Mouse (Mus musculus): ENCODE data around the gene Hist1h1e. TPM values are rescaled to one million over a fixed set of nuclear protein-coding genes. Genes with fewer than 3 reads are reported as not detected.
A peak's percentile ranks its signal among the peaks of the same experiment; 100 is the strongest.
"Not testable (repeated sequence)": the region's sequence is repeated elsewhere in the genome, so short reads cannot be mapped to it uniquely, and the experiment has no call there.

The Hist1h1e gene
- polyA plus RNA-seq, 1 experiment = 54.3 TPM

DNA sequence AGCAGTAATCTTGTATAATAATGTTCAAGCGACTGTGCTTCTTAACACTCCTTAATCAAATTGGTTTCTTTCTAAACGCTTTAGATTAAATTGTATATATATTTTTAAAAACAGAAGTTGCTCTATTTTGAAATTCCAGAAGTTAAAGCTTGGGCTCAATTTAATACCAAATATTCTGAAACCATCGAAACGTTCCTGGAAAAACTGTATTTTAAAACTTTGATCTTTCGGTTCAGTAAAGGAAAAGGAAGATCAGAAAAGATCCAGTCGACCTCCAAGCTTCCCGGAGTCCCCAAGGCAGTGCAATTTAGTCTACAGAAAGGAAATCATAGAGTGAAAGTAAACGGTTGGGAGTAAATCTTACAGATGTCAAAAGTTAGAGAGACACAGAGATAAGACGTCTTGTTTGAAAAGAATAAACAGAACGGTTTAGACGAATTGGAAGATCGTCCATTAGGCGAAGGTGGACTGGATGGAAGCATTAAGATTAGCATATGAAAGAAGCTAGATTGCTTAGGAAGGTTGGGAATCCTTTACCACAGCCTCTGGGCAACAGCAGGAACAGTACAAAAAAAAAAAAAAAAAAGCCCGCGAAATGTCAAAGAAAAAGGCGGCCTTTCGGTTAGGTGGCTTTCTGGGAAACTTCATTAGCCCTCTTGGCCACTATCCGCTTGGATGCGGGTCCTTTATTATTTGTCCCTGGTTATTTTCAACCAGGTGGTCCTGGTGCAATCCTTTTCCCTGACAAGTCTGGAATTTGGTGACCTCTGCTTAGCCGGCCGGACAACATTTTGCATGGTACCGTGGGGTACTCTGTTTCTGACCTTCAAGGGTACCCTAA is 36.0 kb downstream of the Hist1h1e start:
- 3% methylated on average over 22 of the region's 22 CpGs for WGBS
- H3K4me3 ChIP-seq (replicated peaks; ENCODE audit: control insufficient read depth, low read depth, low read length) = peak overlapping the region; percentile 56
- TF ChIP-seq POLR2A (IDR thresholded peaks at IDR 0.05; ENCODE audit: borderline replicate concordance, control insufficient read depth, low read depth, low read length) (no peak), CTCF (IDR thresholded peaks at IDR 0.05; ENCODE audit: control insufficient read depth, insufficient read depth, low read length) (no peak)
- H3K4me1 ChIP-seq (ENCODE audit: control insufficient read depth, insufficient read depth, low read length) = peaks cover 3% of the 10 kb centered on the region; the same call in 1 of the 2 replicates
- peak overlapping the region; percentile 89 for H3K27ac ChIP-seq (ENCODE audit: control insufficient read depth, insufficient read depth, low read depth, low read length, poor library complexity)

DNA sequence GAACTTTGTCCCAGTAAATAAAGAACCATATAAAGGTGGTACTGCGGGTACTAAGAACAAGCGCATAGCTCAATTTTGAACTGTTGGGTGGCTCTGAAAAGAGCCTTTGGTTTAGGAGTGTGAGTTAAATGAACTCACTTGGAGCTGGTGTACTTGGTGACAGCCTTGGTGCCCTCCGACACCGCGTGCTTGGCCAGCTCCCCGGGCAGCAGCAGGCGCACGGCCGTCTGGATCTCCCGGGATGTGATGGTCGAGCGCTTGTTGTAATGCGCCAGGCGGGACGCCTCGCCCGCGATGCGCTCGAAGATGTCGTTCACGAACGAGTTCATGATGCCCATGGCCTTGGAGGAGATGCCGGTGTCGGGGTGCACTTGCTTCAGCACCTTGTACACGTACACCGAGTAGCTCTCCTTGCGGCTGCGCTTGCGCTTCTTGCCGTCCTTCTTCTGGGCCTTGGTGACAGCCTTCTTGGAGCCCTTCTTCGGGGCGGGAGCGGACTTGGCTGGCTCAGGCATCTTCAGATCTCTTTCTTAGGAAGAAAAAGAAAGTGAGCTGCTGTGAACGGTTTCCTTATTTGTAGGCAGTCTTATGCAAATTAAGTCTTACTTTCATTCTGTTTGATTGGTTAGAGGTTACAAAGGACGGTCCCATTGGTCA is 36.8 kb downstream of the Hist1h1e start:
- not testable (repeated sequence) for H3K4me1 ChIP-seq (ENCODE audit: control insufficient read depth, insufficient read depth, low read length)
- H3K4me3 ChIP-seq (replicated peaks; ENCODE audit: control insufficient read depth, low read depth, low read length) = peak overlapping the region; percentile 65
- under 1% methylated on average over 35 of the region's 36 CpGs for WGBS
- TF ChIP-seq POLR2A (IDR thresholded peaks at IDR 0.05; ENCODE audit: borderline replicate concordance, control insufficient read depth, low read depth, low read length) = peak; percentile 92
- H3K27ac ChIP-seq (ENCODE audit: control insufficient read depth, insufficient read depth, low read depth, low read length, poor library complexity) = peak overlapping the region; percentile 89

DNA sequence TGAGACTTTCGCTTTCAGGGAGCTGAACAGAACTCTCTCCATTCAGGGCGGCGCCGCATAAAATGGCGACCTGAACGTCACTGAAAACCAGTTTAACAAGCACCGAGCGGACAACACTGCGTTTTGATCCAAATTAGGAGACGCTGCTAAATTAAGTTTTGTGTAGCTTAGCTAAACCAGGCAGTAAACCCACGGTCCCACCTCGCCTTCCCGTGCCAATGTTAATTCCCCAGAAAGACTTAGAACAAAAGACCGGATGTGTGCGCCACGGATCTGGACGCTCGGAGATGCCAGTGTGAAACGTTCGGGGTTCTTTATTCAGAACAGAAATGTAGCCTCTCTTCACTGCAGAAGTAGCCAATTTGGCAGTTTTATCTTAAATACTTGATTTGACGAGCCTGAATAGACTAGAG is 37.3 kb downstream of the Hist1h1e start:
- peaks cover 3% of the 10 kb centered on the region; the same call in 1 of the 2 replicates for H3K4me1 ChIP-seq (ENCODE audit: control insufficient read depth, insufficient read depth, low read length)
- peak overlapping the region; percentile 89 for H3K27ac ChIP-seq (ENCODE audit: control insufficient read depth, insufficient read depth, low read depth, low read length, poor library complexity)
- WGBS = under 1% methylated on average over 21 of the region's 21 CpGs
- TF ChIP-seq POLR2A (IDR thresholded peaks at IDR 0.05; ENCODE audit: borderline replicate concordance, control insufficient read depth, low read depth, low read length) (0 out of 2 replicates have a peak, but pooled peaks have one; percentile 36), CTCF (IDR thresholded peaks at IDR 0.05; ENCODE audit: control insufficient read depth, insufficient read depth, low read length) (no peak)
- peak overlapping the region; percentile 65 for H3K4me3 ChIP-seq (replicated peaks; ENCODE audit: control insufficient read depth, low read depth, low read length)

DNA sequence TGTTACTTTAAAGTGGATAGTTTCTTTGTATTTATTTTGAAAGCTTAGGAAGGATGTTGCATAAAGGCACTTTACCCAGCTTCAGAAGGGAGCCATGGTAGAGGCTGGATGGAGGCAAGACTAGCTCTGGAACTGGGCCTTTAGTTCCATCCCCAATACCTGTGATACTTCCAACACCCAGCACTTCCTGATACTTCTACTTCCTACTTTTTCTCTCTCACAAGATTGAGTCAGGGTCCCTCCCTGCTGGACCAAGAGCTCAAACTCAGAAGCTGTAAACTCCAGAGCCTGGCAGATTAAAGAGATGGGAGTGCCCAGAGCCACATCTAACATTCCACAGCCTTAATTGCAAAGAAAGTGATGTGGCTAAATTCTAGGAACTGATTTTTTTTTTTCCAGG is 38.0 kb downstream of the Hist1h1e start:
- peak overlapping the region; percentile 38 for H3K4me3 ChIP-seq (replicated peaks; ENCODE audit: control insufficient read depth, low read depth, low read length)
- H3K4me1 ChIP-seq (ENCODE audit: control insufficient read depth, insufficient read depth, low read length) = peaks cover 3% of the 10 kb centered on the region; the same call in 1 of the 2 replicates
- peak overlapping the region; percentile 70 for H3K27ac ChIP-seq (ENCODE audit: control insufficient read depth, insufficient read depth, low read depth, low read length, poor library complexity)
- TF ChIP-seq POLR2A (IDR thresholded peaks at IDR 0.05; ENCODE audit: borderline replicate concordance, control insufficient read depth, low read depth, low read length) (no peak), CTCF (IDR thresholded peaks at IDR 0.05; ENCODE audit: control insufficient read depth, insufficient read depth, low read length) (no peak)

DNA sequence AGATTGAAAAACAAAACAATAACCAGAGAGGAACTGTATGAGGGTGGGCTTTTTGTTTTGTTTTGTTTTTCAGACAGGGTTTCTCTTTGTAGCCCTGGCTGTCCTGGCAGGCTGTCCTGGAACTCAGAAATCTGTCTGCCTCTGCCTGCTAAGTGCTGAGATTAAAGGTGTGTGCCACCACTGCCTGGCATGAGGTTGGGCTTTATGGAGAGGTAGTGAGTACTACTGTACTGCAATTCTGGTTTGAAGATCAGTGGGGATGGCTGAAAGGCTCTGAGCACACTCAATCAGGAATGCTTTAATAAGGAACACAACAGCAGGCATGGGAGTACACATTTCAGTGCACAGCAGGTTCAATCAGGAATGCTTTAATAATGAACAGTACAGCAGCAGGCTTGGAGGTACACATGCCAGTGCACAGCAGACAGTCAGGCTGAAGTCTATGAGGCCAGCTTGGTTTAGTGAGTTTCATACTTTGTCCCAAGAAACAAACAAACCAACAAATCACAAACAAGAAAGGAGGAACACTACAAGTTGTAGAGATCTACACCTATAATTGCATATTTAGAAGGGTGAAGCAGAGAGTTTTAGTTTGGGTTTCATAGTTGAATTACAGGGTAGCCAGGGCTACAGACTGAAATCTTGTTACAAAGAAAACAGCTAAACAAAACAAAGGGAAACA is 38.8 kb downstream of the Hist1h1e start:
- TF ChIP-seq CTCF (IDR thresholded peaks at IDR 0.05; ENCODE audit: control insufficient read depth, insufficient read depth, low read length) (no peak), POLR2A (IDR thresholded peaks at IDR 0.05; ENCODE audit: borderline replicate concordance, control insufficient read depth, low read depth, low read length) (no peak)
- H3K4me3 ChIP-seq (replicated peaks; ENCODE audit: control insufficient read depth, low read depth, low read length) = no peak overlapping the region
- H3K4me1 ChIP-seq (ENCODE audit: control insufficient read depth, insufficient read depth, low read length) = peaks cover 3% of the 10 kb centered on the region; the same call in 1 of the 2 replicates
- peak overlapping the region; percentile 67; the same call in 1 of the 2 replicates for H3K27ac ChIP-seq (ENCODE audit: control insufficient read depth, insufficient read depth, low read depth, low read length, poor library complexity)

DNA sequence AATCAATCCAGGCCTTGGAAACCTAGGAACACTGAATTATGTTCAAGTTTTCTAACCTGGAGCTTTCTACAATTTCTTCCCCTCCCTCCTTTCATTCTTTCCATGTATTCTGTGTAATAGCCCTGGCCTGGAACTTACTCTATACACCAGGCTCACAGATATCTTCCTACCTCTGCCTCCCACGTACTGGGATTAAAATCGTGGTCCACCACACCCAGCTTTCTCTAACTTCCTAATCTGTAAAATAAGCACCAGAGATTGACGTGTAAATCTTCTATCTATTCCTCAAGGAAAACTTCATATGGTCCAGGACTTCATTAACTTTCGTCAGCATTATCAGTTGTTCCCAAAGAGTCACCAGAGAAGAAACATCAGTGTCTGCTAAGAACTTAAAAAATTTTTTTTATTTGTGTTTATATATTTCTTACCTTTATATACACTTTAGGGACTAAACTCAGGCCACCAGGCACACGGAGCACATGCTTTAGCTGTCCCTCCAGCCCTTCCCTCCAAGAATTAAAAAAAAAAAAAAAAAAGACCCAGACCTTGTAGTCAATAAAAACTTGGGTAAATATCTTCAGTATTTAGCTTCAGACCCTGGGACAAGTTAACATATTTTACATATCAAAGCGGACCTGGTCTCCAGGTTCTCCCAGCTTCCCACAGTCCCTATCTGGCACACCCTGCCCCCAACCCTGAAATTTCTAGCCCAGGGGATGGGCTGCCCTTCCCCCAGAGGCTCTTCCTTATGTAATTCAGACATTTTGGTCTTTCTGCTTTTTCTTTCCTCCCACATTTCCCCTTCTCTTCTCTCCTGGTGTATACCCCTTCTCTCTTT is 39.9 kb downstream of the Hist1h1e start:
- no peak for TF ChIP-seq CTCF (IDR thresholded peaks at IDR 0.05; ENCODE audit: control insufficient read depth, insufficient read depth, low read length)
- no peak for TF ChIP-seq POLR2A (IDR thresholded peaks at IDR 0.05; ENCODE audit: borderline replicate concordance, control insufficient read depth, low read depth, low read length)
- Histone ChIP-seq H3K4me3 (replicated peaks; ENCODE audit: control insufficient read depth, low read depth, low read length) (peak overlapping the region; percentile 74), H3K4me1 (ENCODE audit: control insufficient read depth, insufficient read depth, low read length) (peaks cover 1% of the 10 kb centered on the region; the same call in 1 of the 2 replicates), H3K27ac (ENCODE audit: control insufficient read depth, insufficient read depth, low read depth, low read length, poor library complexity) (peak overlapping the region; percentile 97)
- WGBS = 22% methylated on average over 6 of the region's 6 CpGs

DNA sequence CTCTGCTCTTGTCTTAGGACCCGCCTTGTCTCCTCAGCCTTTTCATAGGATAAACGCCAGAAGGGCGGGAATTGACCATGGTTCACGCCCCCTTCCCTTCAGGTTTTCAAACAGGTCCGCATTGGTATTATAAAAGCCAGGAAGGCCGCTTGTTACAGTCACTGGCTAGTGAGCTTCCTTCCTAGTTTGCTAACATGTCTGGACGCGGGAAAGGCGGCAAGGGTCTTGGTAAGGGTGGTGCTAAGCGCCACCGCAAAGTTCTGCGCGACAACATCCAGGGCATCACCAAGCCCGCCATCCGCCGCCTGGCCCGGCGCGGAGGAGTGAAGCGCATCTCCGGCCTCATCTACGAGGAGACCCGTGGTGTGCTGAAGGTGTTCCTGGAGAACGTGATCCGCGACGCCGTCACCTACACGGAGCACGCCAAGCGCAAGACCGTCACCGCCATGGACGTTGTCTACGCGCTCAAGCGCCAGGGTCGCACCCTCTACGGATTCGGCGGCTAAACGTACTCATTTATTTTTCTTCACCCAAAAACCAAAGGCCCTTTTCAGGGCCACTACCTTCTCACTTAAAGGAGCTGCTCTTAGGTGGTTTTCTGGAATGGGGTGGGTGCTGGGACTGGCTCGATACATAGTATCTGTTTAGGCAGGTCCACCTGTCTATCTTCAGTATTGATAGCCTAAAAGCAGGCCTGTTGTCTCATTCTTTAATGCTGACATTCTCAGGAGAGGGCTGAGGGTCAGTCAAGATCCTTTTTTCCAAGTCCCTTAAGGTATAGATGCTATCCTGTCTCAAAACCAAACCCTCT is 40.7 kb downstream of the Hist1h1e start, which contains the start of gene Hist1h4d:
Hist1h4d (plus strand) TSS at position 191 of the 811 bp plus-strand sequence.
- Histone ChIP-seq H3K27ac (ENCODE audit: control insufficient read depth, insufficient read depth, low read depth, low read length, poor library complexity) (peak within 1 kb of the TSS; percentile 97), H3K4me1 (ENCODE audit: control insufficient read depth, insufficient read depth, low read length) (no peaks in the 10 kb centered on the region; the same call in 1 of the 2 replicates), H3K4me3 (replicated peaks; ENCODE audit: control insufficient read depth, low read depth, low read length) (peak within 1 kb of the TSS; percentile 74)
- under 1% methylated on average over 43 of the region's 43 CpGs for WGBS
- TF ChIP-seq POLR2A (IDR thresholded peaks at IDR 0.05; ENCODE audit: borderline replicate concordance, control insufficient read depth, low read depth, low read length) (peak; percentile 100), CTCF (IDR thresholded peaks at IDR 0.05; ENCODE audit: control insufficient read depth, insufficient read depth, low read length) (no peak)

Data from bone marrow, adult 2 months (tissue).